Mouse (Mus musculus): ENCODE measurements around the gene Fam50b. TPM values are rescaled to one million over a fixed set of nuclear protein-coding genes. Genes with fewer than 3 reads are reported as not detected.

The Fam50b gene
- polyA plus RNA-seq, 1 experiment from 2014 or later, result not detected

GRCm38 (mm10) chr13:34704835-34705234 is 29.8 kb upstream of the Fam50b start:
- Histone ChIP-seq H3K9ac (ENCODE audit: low read depth, low read length) (no peak overlapping the region), H3K27me3 (replicated peaks; ENCODE audit: control insufficient read depth, insufficient read depth, low read length) (no peaks in the 10 kb centered on the region), H3K4me3 (ENCODE audit: low read length) (no peak overlapping the region), H3K36me3 (ENCODE audit: control insufficient read depth, insufficient read depth, low read length) (no peaks in the 10 kb centered on the region), H3K9me3 (ENCODE audit: control insufficient read depth, low read length) (no peaks in the 10 kb centered on the region), H3K27ac (ENCODE audit: low read depth, low read length) (no peak overlapping the region), H3K4me2 (ENCODE audit: low read length) (no peak overlapping the region), H3K4me1 (ENCODE audit: control insufficient read depth, insufficient read depth, low read depth, low read length) (no peaks in the 10 kb centered on the region)
- whole genome bisulfite sequencing, result 33% methylated on average over 3 of the region's 3 CpGs
- no peak for ATAC-seq

- H3K9ac ChIP-seq (ENCODE audit: low read depth, low read length), result no peak overlapping the region
- WGBS, result 38% methylated on average over 3 of the region's 3 CpGs
- H3K4me1 ChIP-seq (ENCODE audit: control insufficient read depth, insufficient read depth, low read depth, low read length), result no peaks in the 10 kb centered on the region
- no peak overlapping the region for H3K27ac ChIP-seq (ENCODE audit: low read depth, low read length)
- H3K36me3 ChIP-seq (ENCODE audit: control insufficient read depth, insufficient read depth, low read length), result no peaks in the 10 kb centered on the region
- no peak overlapping the region for H3K4me3 ChIP-seq (ENCODE audit: low read length)
- no peak overlapping the region for H3K4me2 ChIP-seq (ENCODE audit: low read length)
- no peaks in the 10 kb centered on the region for H3K9me3 ChIP-seq (ENCODE audit: control insufficient read depth, low read length)
- H3K27me3 ChIP-seq (replicated peaks; ENCODE audit: control insufficient read depth, insufficient read depth, low read length), result no peaks in the 10 kb centered on the region
- no peak for ATAC-seq
Measured at GRCm38 (mm10) chr13:34708955-34709354, 25.7 kb upstream of the Fam50b start.

GRCm38 (mm10) chr13:34709566-34709965 is 25.1 kb upstream of the Fam50b start:
- ATAC-seq, result no peak
- 88% methylated on average over 4 of the region's 4 CpGs for WGBS

GRCm38 (mm10) chr13:34711410-34711809 is 23.2 kb upstream of the Fam50b start:
- no peaks in the 10 kb centered on the region for H3K36me3 ChIP-seq (ENCODE audit: control insufficient read depth, insufficient read depth, low read length)
- H3K27ac ChIP-seq (ENCODE audit: low read depth, low read length), result no peak overlapping the region
- H3K9ac ChIP-seq (ENCODE audit: low read depth, low read length), result no peak overlapping the region
- H3K27me3 ChIP-seq (replicated peaks; ENCODE audit: control insufficient read depth, insufficient read depth, low read length), result no peaks in the 10 kb centered on the region
- ATAC-seq, result no peak
- H3K4me2 ChIP-seq (ENCODE audit: low read length), result no peak overlapping the region
- no peaks in the 10 kb centered on the region for H3K9me3 ChIP-seq (ENCODE audit: control insufficient read depth, low read length)
- H3K4me3 ChIP-seq (ENCODE audit: low read length), result no peak overlapping the region
- 87% methylated on average over 4 of the region's 4 CpGs for WGBS
- H3K4me1 ChIP-seq (ENCODE audit: control insufficient read depth, insufficient read depth, low read depth, low read length), result 0 out of 2 replicates have a peak, but pooled peaks cover 2% of the 10 kb centered on the region

More at GRCm38 (mm10) chr13:34709566-34709965, 25.1 kb upstream of the Fam50b start:
- H3K4me3 ChIP-seq (ENCODE audit: low read length), result no peak overlapping the region
- no peaks in the 10 kb centered on the region for H3K27me3 ChIP-seq (replicated peaks; ENCODE audit: control insufficient read depth, insufficient read depth, low read length)
- H3K4me2 ChIP-seq (ENCODE audit: low read length), result no peak overlapping the region
- no peak overlapping the region for H3K9ac ChIP-seq (ENCODE audit: low read depth, low read length)
- H3K4me1 ChIP-seq (ENCODE audit: control insufficient read depth, insufficient read depth, low read depth, low read length), result no peaks in the 10 kb centered on the region
- no peaks in the 10 kb centered on the region for H3K9me3 ChIP-seq (ENCODE audit: control insufficient read depth, low read length)
- H3K27ac ChIP-seq (ENCODE audit: low read depth, low read length), result no peak overlapping the region
- H3K36me3 ChIP-seq (ENCODE audit: control insufficient read depth, insufficient read depth, low read length), result no peaks in the 10 kb centered on the region

- Histone ChIP-seq H3K36me3 (ENCODE audit: control insufficient read depth, insufficient read depth, low read length) (no peaks in the 10 kb centered on the region), H3K4me2 (ENCODE audit: low read length) (no peak overlapping the region), H3K27me3 (replicated peaks; ENCODE audit: control insufficient read depth, insufficient read depth, low read length) (no peaks in the 10 kb centered on the region), H3K4me1 (ENCODE audit: control insufficient read depth, insufficient read depth, low read depth, low read length) (0 out of 2 replicates have a peak, but pooled peaks cover 2% of the 10 kb centered on the region), H3K9me3 (ENCODE audit: control insufficient read depth, low read length) (no peaks in the 10 kb centered on the region), H3K4me3 (ENCODE audit: low read length) (no peak overlapping the region), H3K27ac (ENCODE audit: low read depth, low read length) (no peak overlapping the region), H3K9ac (ENCODE audit: low read depth, low read length) (no peak overlapping the region)
- ATAC-seq, result no peak
- WGBS, result 54% methylated on average over 1 of the region's 1 CpGs
Measured at GRCm38 (mm10) chr13:34712881-34713280, 21.8 kb upstream of the Fam50b start.

GRCm38 (mm10) chr13:34715437-34715838 is 19.2 kb upstream of the Fam50b start:
- no peak for ATAC-seq
- Histone ChIP-seq H3K27me3 (replicated peaks; ENCODE audit: control insufficient read depth, insufficient read depth, low read length) (no peaks in the 10 kb centered on the region), H3K9me3 (ENCODE audit: control insufficient read depth, low read length) (no peaks in the 10 kb centered on the region), H3K27ac (ENCODE audit: low read depth, low read length) (no peak overlapping the region), H3K4me1 (ENCODE audit: control insufficient read depth, insufficient read depth, low read depth, low read length) (0 out of 2 replicates have a peak, but pooled peaks cover 2% of the 10 kb centered on the region), H3K9ac (ENCODE audit: low read depth, low read length) (no peak overlapping the region), H3K4me2 (ENCODE audit: low read length) (no peak overlapping the region), H3K36me3 (ENCODE audit: control insufficient read depth, insufficient read depth, low read length) (no peaks in the 10 kb centered on the region), H3K4me3 (ENCODE audit: low read length) (no peak overlapping the region)
- 47% methylated on average over 7 of the region's 7 CpGs for WGBS

- H3K9me3 ChIP-seq (ENCODE audit: control insufficient read depth, low read length), result no peaks in the 10 kb centered on the region
- no peak overlapping the region for H3K27ac ChIP-seq (ENCODE audit: low read depth, low read length)
- H3K9ac ChIP-seq (ENCODE audit: low read depth, low read length), result no peak overlapping the region
- H3K4me3 ChIP-seq (ENCODE audit: low read length), result no peak overlapping the region
- H3K36me3 ChIP-seq (ENCODE audit: control insufficient read depth, insufficient read depth, low read length), result no peaks in the 10 kb centered on the region
- no peak for ATAC-seq
- no peak overlapping the region for H3K4me2 ChIP-seq (ENCODE audit: low read length)
- H3K4me1 ChIP-seq (ENCODE audit: control insufficient read depth, insufficient read depth, low read depth, low read length), result peaks cover 7% of the 10 kb centered on the region
- H3K27me3 ChIP-seq (replicated peaks; ENCODE audit: control insufficient read depth, insufficient read depth, low read length), result no peaks in the 10 kb centered on the region
- WGBS, result 70% methylated on average over 8 of the region's 8 CpGs
Measured at GRCm38 (mm10) chr13:34724831-34725592, 9.6 kb upstream of the Fam50b start.

- Histone ChIP-seq H3K27me3 (replicated peaks; ENCODE audit: control insufficient read depth, insufficient read depth, low read length) (no peaks in the 10 kb centered on the region), H3K36me3 (ENCODE audit: control insufficient read depth, insufficient read depth, low read length) (no peaks in the 10 kb centered on the region), H3K9me3 (ENCODE audit: control insufficient read depth, low read length) (no peaks in the 10 kb centered on the region; the same call in 1 of the 2 replicates), H3K4me3 (ENCODE audit: low read length) (peak overlapping the region; percentile 25; the same call in 1 of the 2 replicates), H3K9ac (ENCODE audit: low read depth, low read length) (0 out of 2 replicates have a peak overlapping the region, but pooled peaks have one; percentile 27), H3K27ac (ENCODE audit: low read depth, low read length) (peak overlapping the region; percentile 73), H3K4me1 (ENCODE audit: control insufficient read depth, insufficient read depth, low read depth, low read length) (peaks cover 7% of the 10 kb centered on the region), H3K4me2 (ENCODE audit: low read length) (peak overlapping the region; percentile 52)
- ATAC-seq, result peak; percentile 85
- 29% methylated on average over 9 of the region's 9 CpGs for WGBS
Measured at GRCm38 (mm10) chr13:34725800-34726476, 8.7 kb upstream of the Fam50b start.

GRCm38 (mm10) chr13:34726477-34726805 is 8.2 kb upstream of the Fam50b start:
- Histone ChIP-seq H3K4me1 (ENCODE audit: control insufficient read depth, insufficient read depth, low read depth, low read length) (peaks cover 7% of the 10 kb centered on the region), H3K4me3 (ENCODE audit: low read length) (peak overlapping the region; percentile 25; the same call in 1 of the 2 replicates), H3K9me3 (ENCODE audit: control insufficient read depth, low read length) (no peaks in the 10 kb centered on the region; the same call in 1 of the 2 replicates), H3K27me3 (replicated peaks; ENCODE audit: control insufficient read depth, insufficient read depth, low read length) (no peaks in the 10 kb centered on the region), H3K9ac (ENCODE audit: low read depth, low read length) (0 out of 2 replicates have a peak overlapping the region, but pooled peaks have one; percentile 27), H3K27ac (ENCODE audit: low read depth, low read length) (peak overlapping the region; percentile 73), H3K4me2 (ENCODE audit: low read length) (peak overlapping the region; percentile 52), H3K36me3 (ENCODE audit: control insufficient read depth, insufficient read depth, low read length) (no peaks in the 10 kb centered on the region)
- ATAC-seq, result peak; percentile 68
- WGBS, result 54% methylated on average over 8 of the region's 8 CpGs

Data from hindbrain, embryonic 16.5 days (tissue).